Mouse (Mus musculus): ENCODE data around the gene Hist2h2aa2.
"Not testable (repeated sequence)": the region's sequence is repeated elsewhere in the genome, so short reads cannot be mapped to it uniquely, and the experiment has no call there.

- not testable (repeated sequence) for TF ChIP-seq POLR2A (IDR thresholded peaks at IDR 0.05; ENCODE audit: borderline replicate concordance, insufficient read depth, low read length); CTCF (IDR thresholded peaks at IDR 0.05; ENCODE audit: borderline replicate concordance, insufficient read depth, low read depth, low read length)
Observed at GRCm38 (mm10) chr3:96198601-96199251, 41.4 kb downstream of the Hist2h2aa2 start.
